Mouse (Mus musculus): ENCODE measurements around the gene Osbpl8. TPM values are rescaled to one million over a fixed set of nuclear protein-coding genes. Genes with fewer than 3 reads are reported as not detected.
"Not testable (repeated sequence)": the region's sequence is repeated elsewhere in the genome, so short reads cannot be mapped to it uniquely, and the experiment has no call there.

The Osbpl8 gene
- polyA plus RNA-seq, 1 experiment from 2014 or later, result 10.6 TPM

- Histone ChIP-seq H3K4me2 (replicated peaks) (no peak overlapping the region), H3K36me3 (no peaks in the 10 kb centered on the region), H3K27me3 (no peaks in the 10 kb centered on the region), H3K27ac (no peak overlapping the region), H3K4me3 (no peak overlapping the region), H3K9ac (no peak overlapping the region), H3K4me1 (no peaks in the 10 kb centered on the region), H3K9me3 (no peaks in the 10 kb centered on the region)
- 72% methylated on average over 3 of the region's 3 CpGs for WGBS
- ATAC-seq (ENCODE audit: low FRiP score, low read depth), result no peak
Observed at GRCm38 (mm10) chr10:111130872-111131271, 33.7 kb upstream of the Osbpl8 start.

GRCm38 (mm10) chr10:111133271-111133670 is 31.3 kb upstream of the Osbpl8 start:
- Histone ChIP-seq H3K9ac (no peak overlapping the region), H3K4me2 (replicated peaks) (no peak overlapping the region), H3K4me3 (no peak overlapping the region), H3K27ac (no peak overlapping the region), H3K27me3 (no peaks in the 10 kb centered on the region), H3K4me1 (no peaks in the 10 kb centered on the region), H3K36me3 (no peaks in the 10 kb centered on the region), H3K9me3 (no peaks in the 10 kb centered on the region)
- ATAC-seq (ENCODE audit: low FRiP score, low read depth), result no peak
- WGBS, result 89% methylated on average over 5 of the region's 5 CpGs

- H3K9ac ChIP-seq, result no peak overlapping the region
- no peak overlapping the region for H3K27ac ChIP-seq
- H3K36me3 ChIP-seq, result no peaks in the 10 kb centered on the region
- 87% methylated on average over 8 of the region's 8 CpGs for WGBS
- ATAC-seq (ENCODE audit: low FRiP score, low read depth), result no peak
- H3K27me3 ChIP-seq, result no peaks in the 10 kb centered on the region
- no peaks in the 10 kb centered on the region for H3K4me1 ChIP-seq
- H3K4me3 ChIP-seq, result no peak overlapping the region
- H3K4me2 ChIP-seq (replicated peaks), result no peak overlapping the region
- H3K9me3 ChIP-seq, result no peaks in the 10 kb centered on the region
Observed at GRCm38 (mm10) chr10:111133936-111134335, 30.6 kb upstream of the Osbpl8 start.

- no peak overlapping the region for H3K9ac ChIP-seq
- H3K4me2 ChIP-seq (replicated peaks), result no peak overlapping the region
- no peak overlapping the region for H3K4me3 ChIP-seq
- H3K9me3 ChIP-seq, result no peaks in the 10 kb centered on the region
- H3K27me3 ChIP-seq, result no peaks in the 10 kb centered on the region
- WGBS, result 81% methylated on average over 9 of the region's 9 CpGs
- H3K27ac ChIP-seq, result no peak overlapping the region
- ATAC-seq (ENCODE audit: low FRiP score, low read depth), result no peak
- H3K36me3 ChIP-seq, result no peaks in the 10 kb centered on the region
- H3K4me1 ChIP-seq, result no peaks in the 10 kb centered on the region
Observed at GRCm38 (mm10) chr10:111134412-111134957, 30.1 kb upstream of the Osbpl8 start.

GRCm38 (mm10) chr10:111136306-111136705 is 28.2 kb upstream of the Osbpl8 start:
- not testable (repeated sequence) for ATAC-seq (ENCODE audit: low FRiP score, low read depth); H3K4me2 ChIP-seq (replicated peaks); H3K4me1 ChIP-seq; H3K27ac ChIP-seq; H3K4me3 ChIP-seq; H3K36me3 ChIP-seq; H3K9me3 ChIP-seq; H3K27me3 ChIP-seq; H3K9ac ChIP-seq
- WGBS, result 77% methylated on average over 5 of the region's 5 CpGs

GRCm38 (mm10) chr10:111137905-111138304 is 26.6 kb upstream of the Osbpl8 start:
- no peak overlapping the region for H3K27ac ChIP-seq
- ATAC-seq (ENCODE audit: low FRiP score, low read depth), result no peak
- H3K9ac ChIP-seq, result no peak overlapping the region
- no peaks in the 10 kb centered on the region for H3K9me3 ChIP-seq
- H3K27me3 ChIP-seq, result no peaks in the 10 kb centered on the region
- H3K36me3 ChIP-seq, result no peaks in the 10 kb centered on the region
- no peak overlapping the region for H3K4me3 ChIP-seq
- H3K4me2 ChIP-seq (replicated peaks), result no peak overlapping the region
- WGBS, result 75% methylated on average over 4 of the region's 4 CpGs
- peaks cover 6% of the 10 kb centered on the region for H3K4me1 ChIP-seq

GRCm38 (mm10) chr10:111139170-111139569 is 25.4 kb upstream of the Osbpl8 start:
- Histone ChIP-seq H3K9ac (no peak overlapping the region), H3K36me3 (no peaks in the 10 kb centered on the region), H3K27ac (no peak overlapping the region), H3K4me2 (replicated peaks) (no peak overlapping the region), H3K27me3 (no peaks in the 10 kb centered on the region), H3K4me3 (no peak overlapping the region), H3K4me1 (peaks cover 12% of the 10 kb centered on the region), H3K9me3 (no peaks in the 10 kb centered on the region)
- ATAC-seq (ENCODE audit: low FRiP score, low read depth), result no peak
- 76% methylated on average over 1 of the region's 1 CpGs for WGBS

- no peak for ATAC-seq (ENCODE audit: low FRiP score, low read depth)
Observed at GRCm38 (mm10) chr10:111139881-111140280, 24.7 kb upstream of the Osbpl8 start.

GRCm38 (mm10) chr10:111144371-111144959 is 20.1 kb upstream of the Osbpl8 start:
- H3K9ac ChIP-seq, result no peak overlapping the region
- WGBS, result 66% methylated on average over 11 of the region's 11 CpGs
- H3K36me3 ChIP-seq, result no peaks in the 10 kb centered on the region
- H3K4me3 ChIP-seq, result no peak overlapping the region
- H3K4me2 ChIP-seq (replicated peaks), result no peak overlapping the region
- H3K9me3 ChIP-seq, result no peaks in the 10 kb centered on the region
- peaks cover 12% of the 10 kb centered on the region for H3K4me1 ChIP-seq
- no peak overlapping the region for H3K27ac ChIP-seq
- H3K27me3 ChIP-seq, result no peaks in the 10 kb centered on the region
- no peak for ATAC-seq (ENCODE audit: low FRiP score, low read depth)

More at GRCm38 (mm10) chr10:111139881-111140280, 24.7 kb upstream of the Osbpl8 start:
- H3K4me1 ChIP-seq, result peaks cover 12% of the 10 kb centered on the region
- H3K9me3 ChIP-seq, result no peaks in the 10 kb centered on the region
- no peaks in the 10 kb centered on the region for H3K27me3 ChIP-seq
- no peak overlapping the region for H3K4me3 ChIP-seq
- H3K36me3 ChIP-seq, result no peaks in the 10 kb centered on the region
- H3K9ac ChIP-seq, result no peak overlapping the region
- no peak overlapping the region for H3K4me2 ChIP-seq (replicated peaks)
- H3K27ac ChIP-seq, result no peak overlapping the region
- WGBS, result 84% methylated on average over 5 of the region's 5 CpGs

- no peak overlapping the region for H3K4me3 ChIP-seq
- 50% methylated on average over 5 of the region's 5 CpGs for WGBS
Observed at GRCm38 (mm10) chr10:111149761-111150160, 14.8 kb upstream of the Osbpl8 start.

GRCm38 (mm10) chr10:111155065-111155464 is 9.5 kb upstream of the Osbpl8 start:
- no peak overlapping the region for H3K4me3 ChIP-seq
- H3K27ac ChIP-seq, result no peak overlapping the region
- 86% methylated on average over 3 of the region's 3 CpGs for WGBS
- no peak overlapping the region for H3K9ac ChIP-seq
- no peaks in the 10 kb centered on the region; the same call in 1 of the 2 replicates for H3K9me3 ChIP-seq
- no peak overlapping the region for H3K4me2 ChIP-seq (replicated peaks)
- ATAC-seq (ENCODE audit: low FRiP score, low read depth), result no peak
- H3K27me3 ChIP-seq, result no peaks in the 10 kb centered on the region
- no peaks in the 10 kb centered on the region for H3K4me1 ChIP-seq
- H3K36me3 ChIP-seq, result no peaks in the 10 kb centered on the region

More at GRCm38 (mm10) chr10:111149761-111150160, 14.8 kb upstream of the Osbpl8 start:
- H3K9ac ChIP-seq, result no peak overlapping the region
- ATAC-seq (ENCODE audit: low FRiP score, low read depth), result no peak
- H3K4me2 ChIP-seq (replicated peaks), result no peak overlapping the region
- H3K36me3 ChIP-seq, result no peaks in the 10 kb centered on the region
- H3K27ac ChIP-seq, result no peak overlapping the region
- H3K4me1 ChIP-seq, result no peaks in the 10 kb centered on the region
- no peaks in the 10 kb centered on the region for H3K27me3 ChIP-seq
- H3K9me3 ChIP-seq, result no peaks in the 10 kb centered on the region; the same call in 1 of the 2 replicates

GRCm38 (mm10) chr10:111155571-111155970 is 9.0 kb upstream of the Osbpl8 start:
- ATAC-seq (ENCODE audit: low FRiP score, low read depth), result no peak
- H3K27ac ChIP-seq, result no peak overlapping the region
- no peaks in the 10 kb centered on the region for H3K4me1 ChIP-seq
- no peaks in the 10 kb centered on the region; the same call in 1 of the 2 replicates for H3K9me3 ChIP-seq
- H3K36me3 ChIP-seq, result no peaks in the 10 kb centered on the region
- H3K27me3 ChIP-seq, result no peaks in the 10 kb centered on the region
- H3K9ac ChIP-seq, result no peak overlapping the region
- H3K4me3 ChIP-seq, result no peak overlapping the region
- H3K4me2 ChIP-seq (replicated peaks), result no peak overlapping the region
- 59% methylated on average over 7 of the region's 7 CpGs for WGBS

Measured in limb, embryonic 13.5 days (tissue).